Mouse (Mus musculus): Measurements from ENCODE around the gene Caln1. TPM values are rescaled to one million over a fixed set of nuclear protein-coding genes. Genes with fewer than 3 reads are reported as not detected.

The Caln1 gene
- total RNA-seq, 2 experiments from 2014 or later: 0.05 TPM; not detected in 1

DNA sequence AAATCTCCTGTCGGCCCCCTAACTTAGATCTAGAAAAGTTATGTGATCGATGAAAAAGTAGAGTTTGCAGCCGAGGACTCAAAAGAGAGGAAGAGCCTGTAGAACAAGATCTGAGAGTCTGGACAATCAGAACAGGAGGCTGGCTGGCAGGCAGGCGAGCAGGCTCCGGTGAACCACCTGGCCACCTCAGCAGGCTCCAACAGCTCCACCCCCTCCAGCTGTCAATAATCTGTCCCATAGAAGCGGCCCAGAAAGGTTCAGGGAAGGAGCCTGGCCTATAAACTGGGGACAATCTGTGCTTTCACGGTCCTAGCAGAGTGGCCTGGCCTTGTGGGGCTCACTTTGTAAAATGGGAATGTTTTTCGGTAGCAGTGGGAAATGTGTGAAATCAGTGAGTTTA is 501.8 kb downstream of the Caln1 start:
- no peak for DNase-seq
- Histone ChIP-seq H3K4me3 (no peak overlapping the region), H3K27ac (no peak overlapping the region)
- intact Hi-C loops (cut with DNase I): no loop called here
- TF ChIP-seq CTCF (IDR thresholded peaks at IDR 0.05): no peak

DNA sequence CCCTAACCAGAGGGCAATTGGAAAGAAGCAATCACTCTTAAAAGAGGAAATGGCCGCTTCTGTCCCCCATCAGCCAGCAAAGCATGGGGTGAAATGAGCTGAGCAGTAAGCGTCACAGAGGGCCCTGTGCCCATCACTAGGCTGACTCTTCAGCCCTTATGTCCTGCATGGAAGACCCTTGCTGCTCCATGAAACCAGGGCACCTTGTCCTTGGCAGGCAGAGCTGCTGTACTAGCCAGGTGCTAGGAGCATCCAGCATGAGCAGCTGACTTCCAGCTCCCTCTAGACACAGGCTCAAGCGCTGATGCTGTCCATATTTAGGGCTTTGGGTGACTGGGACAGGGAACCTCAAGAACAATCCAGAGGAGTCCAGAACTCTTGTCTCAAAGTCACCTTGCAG is 506.1 kb downstream of the Caln1 start:
- no peak overlapping the region for H3K4me3 ChIP-seq
- no peak overlapping the region for H3K27ac ChIP-seq
- no peak for TF ChIP-seq CTCF (IDR thresholded peaks at IDR 0.05)
- no peak for DNase-seq
- intact Hi-C loops (cut with DNase I): no loop called here

DNA sequence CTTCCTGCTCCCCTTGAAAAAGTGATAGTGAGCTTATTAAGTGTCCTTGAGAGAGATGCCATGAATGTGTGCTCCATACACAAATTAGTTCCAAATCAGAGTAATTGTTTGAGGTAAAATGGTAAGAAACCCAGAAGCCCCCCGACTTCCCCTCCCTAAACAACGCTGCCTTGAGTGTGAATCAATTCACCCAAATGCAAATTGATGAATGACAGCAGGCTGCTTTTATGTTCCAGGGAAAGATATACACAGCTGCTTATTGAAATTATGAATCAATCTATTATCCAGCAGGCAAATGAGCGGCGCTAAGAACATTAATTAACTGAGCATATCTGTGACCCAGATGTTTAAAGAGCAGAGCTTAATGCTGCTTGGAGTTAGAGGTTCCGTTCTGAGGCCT is 511.1 kb downstream of the Caln1 start:
- no peak for DNase-seq
- TF ChIP-seq CTCF (IDR thresholded peaks at IDR 0.05): no peak
- Histone ChIP-seq H3K4me3 (no peak overlapping the region), H3K27ac (no peak overlapping the region)
- intact Hi-C loops (cut with DNase I): no loop called here

DNA sequence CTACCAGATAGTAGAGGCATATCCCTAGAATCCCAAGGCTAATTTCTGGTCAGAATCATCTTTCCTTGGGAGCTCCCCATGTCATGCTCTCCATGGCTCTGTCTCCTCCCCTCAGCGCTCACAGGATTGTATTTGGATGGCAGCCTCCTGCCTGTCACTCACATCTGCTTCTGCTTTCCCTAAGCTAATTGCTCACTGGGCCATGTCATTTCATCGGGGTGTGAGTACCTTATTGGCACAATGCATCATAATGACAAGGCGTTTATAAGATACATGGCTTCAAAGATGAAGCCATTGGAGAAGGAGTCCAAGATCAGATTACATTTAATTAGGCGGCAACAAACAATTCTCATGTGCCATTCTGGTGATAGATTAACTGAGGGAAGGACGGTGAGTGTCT is 522.5 kb downstream of the Caln1 start:
- Histone ChIP-seq H3K27ac (no peak overlapping the region), H3K4me3 (no peak overlapping the region)
- TF ChIP-seq CTCF (IDR thresholded peaks at IDR 0.05): no peak
- no peak for DNase-seq
- intact Hi-C loops (cut with DNase I): no loop called here

DNA sequence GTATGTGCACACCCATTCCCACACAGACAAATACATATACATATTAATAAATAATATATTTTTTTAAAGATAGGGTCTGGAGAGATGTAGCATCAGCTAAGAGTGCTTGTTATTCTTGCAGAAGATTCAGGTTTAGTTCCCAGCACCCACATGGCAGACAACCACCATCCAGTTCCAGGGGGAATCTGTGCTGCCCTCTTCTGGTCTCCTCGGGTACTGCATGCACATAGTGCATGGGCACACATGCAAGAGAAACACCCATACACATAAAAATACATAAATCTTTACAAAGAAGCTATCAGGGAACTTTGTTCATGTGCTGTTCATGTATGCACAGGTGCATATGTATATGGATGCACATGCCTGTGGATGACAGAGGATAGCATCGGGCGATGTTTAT is 526.7 kb downstream of the Caln1 start:
- TF ChIP-seq CTCF (IDR thresholded peaks at IDR 0.05): peak; percentile 47
- no peak for DNase-seq
- intact Hi-C loops (cut with DNase I): no loop called here
- no peak overlapping the region for H3K4me3 ChIP-seq
- H3K27ac ChIP-seq: no peak overlapping the region

Other genes starting within 250 kb of the Caln1 start
- 1 to 10 TPM; 2.4 to 2.9 TPM for gene Kctd7, start 224.6 kb upstream of the Caln1 start, total RNA-seq (2021)
- 100 to 1,000 TPM in 1 of 2 experiments, 10 to 100 TPM in 1; 90.5 to 140 TPM for gene Rabgef1, start 197.7 kb upstream of the Caln1 start, total RNA-seq (2021)
- gene Tmem248, start 152.4 kb upstream of the Caln1 start, total RNA-seq (2021): 10 to 100 TPM; 42.9 to 46.7 TPM
- 10 to 100 TPM; 27.5 to 34.5 TPM for gene Sbds, start 113.9 kb upstream of the Caln1 start, total RNA-seq (2021)
- gene Tyw1, start 113.8 kb upstream of the Caln1 start, total RNA-seq (2021): 1 to 10 TPM; 9.5 TPM
- gene A330070K13Rik, start 15.2 kb downstream of the Caln1 start, total RNA-seq (2021): not detected

Measured in gastrocnemius, adult 2 months (tissue).